Mouse (Mus musculus): Measurements from ENCODE around the gene Lcn12.

Gene Lcn12

DNA sequence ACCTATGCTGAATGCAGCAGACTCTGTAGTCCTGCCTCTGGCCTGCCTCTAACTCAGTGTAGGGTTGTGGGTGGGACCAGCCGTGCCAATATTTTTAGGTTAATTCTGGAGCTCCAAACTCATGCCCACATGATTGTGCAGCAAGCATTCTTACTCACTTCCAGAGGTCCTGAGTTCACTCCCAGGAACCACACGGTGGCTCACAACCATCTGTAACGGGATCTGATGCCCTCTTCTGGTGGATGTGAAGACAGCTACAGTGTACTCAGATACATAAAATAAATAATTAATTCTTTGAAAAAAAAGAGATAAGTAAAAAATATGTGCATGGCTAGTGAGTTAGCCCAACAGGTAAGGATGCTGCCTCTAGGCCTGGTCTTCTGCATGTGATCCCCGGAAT is 2.8 kb upstream of the Lcn12 start:
- DNase-seq (ENCODE audit: low read depth, low spot score): peak; percentile 35

DNA sequence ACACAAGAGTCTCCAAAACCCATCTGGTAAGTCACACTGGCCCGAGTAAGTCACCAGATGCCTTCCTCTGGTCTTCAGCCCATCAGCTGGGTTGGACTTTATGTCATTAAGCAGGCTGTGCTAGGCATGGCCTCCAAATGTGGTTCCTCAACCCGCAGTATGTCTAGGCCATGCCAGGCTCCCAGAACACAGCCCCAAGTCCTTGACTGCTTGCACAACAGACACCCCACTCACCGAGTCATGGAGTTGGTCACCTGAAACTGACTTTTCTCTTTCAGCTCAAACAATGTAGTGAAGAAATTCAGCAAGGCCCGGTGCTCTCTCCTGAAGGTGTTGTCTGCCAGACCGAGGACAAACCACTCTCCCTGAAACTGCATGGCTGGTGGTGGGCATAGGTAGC is 723 bp downstream of the Lcn12 start:
- no peak for DNase-seq (ENCODE audit: low read depth, low spot score)

DNA sequence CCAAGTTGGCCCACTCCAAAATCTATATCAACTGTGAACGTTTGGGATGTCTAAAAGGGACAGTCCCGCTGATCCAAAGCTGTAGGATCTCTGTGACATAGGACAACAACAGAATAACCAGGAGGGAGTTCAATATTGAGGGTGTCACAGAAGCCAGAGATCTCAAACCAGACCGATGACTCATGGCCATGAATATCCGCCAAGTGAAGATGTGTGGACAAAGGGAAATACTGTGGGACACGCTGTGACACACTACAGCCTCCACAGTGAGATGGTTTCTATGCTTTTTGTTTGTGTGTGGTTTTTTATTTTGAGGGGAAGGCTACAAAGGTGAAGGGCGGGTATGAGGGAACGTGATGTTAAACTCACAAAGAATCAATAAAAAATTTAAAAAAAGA is 5.0 kb downstream of the Lcn12 start:
- DNase-seq (ENCODE audit: low read depth, low spot score): no peak

DNA sequence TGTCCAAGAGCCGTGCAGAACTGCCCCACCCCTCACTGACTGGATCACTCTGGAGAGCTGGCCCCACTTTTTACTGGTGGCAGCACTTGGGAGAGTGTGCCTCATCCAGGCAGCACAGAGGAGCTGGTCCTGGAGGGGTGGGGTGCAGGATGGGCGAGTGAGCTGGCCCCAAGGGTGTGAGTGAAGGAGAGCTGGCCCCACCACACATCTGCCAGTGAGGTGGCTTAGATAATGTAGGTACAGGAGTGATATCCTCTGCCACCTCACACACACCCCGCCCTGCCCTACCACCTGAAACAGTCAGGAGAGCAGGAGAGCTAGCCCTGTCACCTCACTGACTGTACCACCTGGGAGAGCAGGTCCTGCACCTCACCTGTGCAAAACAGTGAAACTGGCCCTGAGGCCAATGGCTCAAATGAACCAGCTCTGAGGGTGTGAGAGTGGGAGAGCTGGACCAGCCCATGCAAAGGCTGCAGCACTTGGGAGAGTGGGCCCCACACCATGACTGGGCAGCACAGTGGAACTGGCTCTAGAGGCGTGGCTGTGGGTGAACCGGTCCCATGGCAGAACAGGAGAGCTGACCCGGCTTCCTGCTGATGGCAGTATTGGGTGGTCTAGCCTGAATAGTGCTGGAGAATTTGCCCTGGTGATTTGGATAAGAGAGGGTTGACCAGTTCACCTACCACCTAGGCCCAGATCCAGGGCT is 5.6 kb downstream of the Lcn12 start:
- DNase-seq (ENCODE audit: low read depth, low spot score): no peak

DNA sequence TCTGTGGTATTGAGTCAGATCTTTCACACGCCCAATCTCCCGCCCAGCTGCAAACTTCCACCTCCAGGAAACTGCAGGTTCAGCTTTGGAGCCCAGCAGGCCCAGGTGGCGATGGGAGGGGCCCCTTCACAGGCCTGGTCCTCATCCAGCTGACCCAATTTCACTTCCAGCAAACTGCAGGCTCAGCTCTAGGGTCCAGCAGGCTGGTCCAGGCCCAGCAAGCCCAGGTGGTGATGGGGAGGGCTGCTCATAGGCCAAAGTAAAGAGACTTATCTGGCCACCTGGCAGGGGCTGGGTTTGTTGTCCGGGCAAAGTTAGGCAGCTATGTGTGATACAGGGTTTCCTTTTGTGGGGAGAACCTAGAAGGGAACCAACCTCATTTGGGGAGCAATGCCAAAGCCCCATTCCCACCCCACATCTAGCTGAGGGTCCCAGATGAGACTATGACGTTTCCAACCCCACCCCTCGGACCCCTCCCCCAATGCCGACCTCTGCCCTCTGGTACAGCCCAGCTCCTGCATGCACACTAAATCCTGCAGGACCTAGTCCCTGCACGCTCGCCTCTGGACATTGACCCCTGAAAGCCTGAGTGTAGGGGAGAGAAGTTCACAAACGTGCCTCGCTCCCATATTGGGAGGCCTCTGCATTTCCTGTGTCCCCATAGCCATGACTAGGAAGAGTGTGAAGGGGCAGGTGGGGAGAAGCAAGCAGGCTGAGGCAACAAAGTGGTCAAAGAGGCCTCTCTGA is 8.6 kb downstream of the Lcn12 start:
- DNase-seq (ENCODE audit: low read depth, low spot score): no peak

DNA sequence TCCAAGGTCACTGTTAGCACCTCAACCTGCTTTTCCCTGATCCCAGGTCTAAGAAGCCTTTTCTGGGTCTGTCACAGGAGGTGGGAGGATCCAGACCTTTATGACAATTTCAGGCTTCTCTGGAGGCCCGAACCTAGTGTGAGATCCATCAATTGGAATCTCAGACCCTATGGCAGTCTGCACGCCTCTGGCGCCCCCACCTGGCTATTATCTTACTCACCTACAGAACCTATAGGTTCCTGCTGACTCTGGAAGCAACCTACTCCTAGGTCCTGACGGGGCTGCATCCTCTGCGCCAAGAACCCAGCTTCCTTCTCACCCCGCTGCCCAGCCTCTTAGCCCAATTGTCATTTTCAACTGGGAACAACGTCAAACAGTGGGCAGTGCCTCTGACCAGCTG is 10.7 kb downstream of the Lcn12 start:
- no peak for DNase-seq (ENCODE audit: low read depth, low spot score)

DNA sequence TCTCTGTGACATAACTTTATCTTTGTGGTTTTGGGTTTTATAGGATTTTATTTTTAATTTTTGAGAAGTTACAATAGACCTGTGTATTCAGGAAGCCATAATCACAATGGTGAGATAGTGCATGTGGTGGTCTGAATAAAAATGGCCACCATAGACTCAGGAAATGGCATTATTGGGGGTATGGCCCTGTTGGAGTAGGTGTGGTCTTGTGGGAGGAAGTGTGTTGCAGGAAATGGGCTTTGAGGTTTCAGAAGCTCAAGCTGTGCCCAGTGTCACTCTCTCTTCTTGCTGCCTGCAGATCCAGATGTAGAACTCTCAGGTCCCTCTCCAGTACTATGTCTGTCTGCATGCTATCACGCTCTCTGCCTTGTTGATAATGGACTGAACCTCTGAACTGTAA is 13.2 kb downstream of the Lcn12 start:
- DNase-seq (ENCODE audit: low read depth, low spot score): no peak

DNA sequence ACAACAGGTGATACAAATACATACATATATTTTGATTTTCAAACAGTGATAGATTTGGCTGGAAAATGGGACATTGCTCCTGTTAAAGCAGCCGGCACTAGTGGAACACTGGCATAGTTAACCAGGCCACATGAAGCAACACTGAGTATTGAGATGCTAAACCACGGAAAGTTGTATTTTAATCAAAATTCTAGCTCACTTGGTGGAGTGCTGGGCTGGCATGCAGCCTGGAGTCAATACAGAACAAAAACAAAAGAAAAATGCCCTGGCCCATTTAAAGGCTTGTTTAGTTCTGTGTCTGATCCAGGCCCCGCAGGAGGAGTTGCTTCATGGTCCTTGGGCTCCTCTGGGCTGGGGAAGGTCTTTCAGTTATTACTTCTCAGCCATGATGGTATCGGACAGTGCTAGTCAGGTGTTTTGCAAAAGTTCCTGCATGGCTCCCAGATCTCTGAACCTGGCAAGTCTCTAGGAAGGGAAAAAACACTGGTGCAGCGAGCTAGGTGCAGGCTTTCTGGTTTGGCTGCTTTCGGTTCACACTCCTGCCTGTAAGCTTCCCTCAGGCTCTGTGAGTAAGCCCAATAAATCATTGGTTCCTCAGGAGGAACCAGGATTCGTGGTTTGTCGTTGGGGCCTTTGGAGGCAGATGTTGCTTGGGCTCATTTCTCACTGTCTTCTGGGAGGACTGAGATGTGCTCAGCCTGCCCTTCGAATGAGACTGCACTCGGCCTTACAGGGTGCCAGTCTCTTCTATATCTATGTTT is 14.0 kb downstream of the Lcn12 start:
- DNase-seq (ENCODE audit: low read depth, low spot score): no peak

DNA sequence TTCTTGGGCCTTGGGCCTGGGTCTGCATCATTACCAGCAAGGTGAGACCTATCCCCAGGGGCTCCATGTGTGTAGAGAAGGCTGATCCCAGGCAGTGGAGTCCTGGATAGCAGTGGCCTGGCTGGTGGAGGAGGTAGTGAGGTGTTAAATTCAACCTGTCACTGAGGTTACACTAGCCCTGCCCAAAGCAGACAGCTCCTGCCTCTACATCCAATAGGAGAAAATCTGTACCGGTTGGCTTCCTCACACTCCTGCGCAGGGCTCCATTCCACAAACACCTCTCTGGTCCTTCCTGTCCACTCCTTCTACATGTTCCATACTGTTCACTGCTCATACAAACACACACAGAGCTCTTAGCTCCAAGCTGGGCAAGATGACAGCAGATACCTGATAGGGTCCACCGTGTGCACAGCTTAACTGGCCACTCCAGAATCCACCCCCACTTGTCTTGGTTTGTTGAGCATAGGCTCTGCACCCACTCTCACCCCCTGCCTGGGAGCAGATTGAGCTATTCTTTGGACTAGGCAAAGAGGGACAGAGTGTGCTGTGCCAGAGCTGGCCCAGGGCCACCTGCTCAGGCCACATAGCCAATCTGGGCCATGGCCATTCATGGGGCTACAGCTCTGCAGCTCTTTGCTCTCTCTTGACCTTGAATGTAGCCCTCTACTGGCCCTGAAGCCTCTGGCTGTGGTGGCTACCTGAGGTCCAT is 15.6 kb downstream of the Lcn12 start:
- no peak for DNase-seq (ENCODE audit: low read depth, low spot score)

DNA sequence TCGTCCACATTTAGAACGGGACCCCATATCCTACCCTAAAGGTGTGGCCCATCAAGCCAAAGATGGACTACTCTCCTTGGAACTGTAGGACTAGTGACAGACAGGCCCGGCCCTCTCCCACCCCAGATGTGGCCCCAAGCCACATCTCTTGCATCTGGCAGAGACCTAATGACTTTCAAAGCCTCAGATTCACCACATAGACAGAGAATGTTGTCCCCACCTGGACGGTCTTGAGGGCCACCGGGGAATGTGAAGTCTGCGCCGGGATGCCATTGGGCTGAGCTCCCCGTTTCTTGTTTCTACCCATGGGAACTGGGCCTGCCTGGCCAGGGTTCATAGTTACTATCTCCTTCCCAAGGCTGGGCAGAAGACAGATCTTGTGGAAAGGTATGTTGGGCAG is 16.2 kb downstream of the Lcn12 start:
- DNase-seq (ENCODE audit: low read depth, low spot score): no peak

DNA sequence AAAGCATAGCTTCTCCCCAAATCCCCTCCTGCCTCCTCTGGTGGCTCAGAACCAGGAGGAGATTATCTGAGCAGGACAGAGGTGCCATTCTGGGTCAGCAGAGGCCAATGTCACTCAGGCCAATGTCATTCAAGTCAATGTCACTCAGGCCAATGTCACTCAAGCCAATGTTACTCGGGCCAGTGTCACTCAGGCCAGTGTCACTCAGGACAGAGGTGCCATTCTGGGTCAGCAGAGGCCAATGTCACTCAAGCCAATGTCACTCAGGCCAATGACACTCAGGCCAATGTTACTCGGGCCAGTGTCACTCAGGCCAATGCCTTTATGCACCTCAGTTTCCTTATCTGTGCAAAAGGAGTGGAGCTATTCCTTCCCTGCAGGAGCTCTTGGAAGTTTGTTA is 21.2 kb downstream of the Lcn12 start:
- DNase-seq (ENCODE audit: low read depth, low spot score): no peak

DNA sequence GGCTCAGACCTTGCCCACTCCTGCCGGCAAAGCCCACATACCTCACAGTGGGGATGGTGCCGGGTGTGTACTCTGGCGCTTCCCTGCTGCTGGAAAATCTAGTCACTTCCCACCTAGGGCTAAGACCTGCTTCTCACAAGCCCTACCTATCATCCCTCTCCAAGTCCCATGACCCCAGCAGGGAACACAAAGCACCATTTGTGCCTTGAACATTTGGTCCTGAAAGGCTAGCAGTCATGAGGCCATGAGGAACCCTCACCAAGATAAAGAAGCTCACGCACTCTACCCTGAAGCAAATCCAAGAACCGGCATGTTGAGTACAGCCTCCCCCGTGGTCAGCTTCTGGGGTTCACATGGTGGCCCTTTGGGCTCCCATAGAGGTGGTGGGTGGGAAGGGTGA is 23.7 kb downstream of the Lcn12 start, which contains the start of gene Ptgds:
Gene Ptgds, minus strand, starts transcription at position 78 of the 400 bp plus-strand sequence.
- DNase-seq (ENCODE audit: low read depth, low spot score): no peak

DNA sequence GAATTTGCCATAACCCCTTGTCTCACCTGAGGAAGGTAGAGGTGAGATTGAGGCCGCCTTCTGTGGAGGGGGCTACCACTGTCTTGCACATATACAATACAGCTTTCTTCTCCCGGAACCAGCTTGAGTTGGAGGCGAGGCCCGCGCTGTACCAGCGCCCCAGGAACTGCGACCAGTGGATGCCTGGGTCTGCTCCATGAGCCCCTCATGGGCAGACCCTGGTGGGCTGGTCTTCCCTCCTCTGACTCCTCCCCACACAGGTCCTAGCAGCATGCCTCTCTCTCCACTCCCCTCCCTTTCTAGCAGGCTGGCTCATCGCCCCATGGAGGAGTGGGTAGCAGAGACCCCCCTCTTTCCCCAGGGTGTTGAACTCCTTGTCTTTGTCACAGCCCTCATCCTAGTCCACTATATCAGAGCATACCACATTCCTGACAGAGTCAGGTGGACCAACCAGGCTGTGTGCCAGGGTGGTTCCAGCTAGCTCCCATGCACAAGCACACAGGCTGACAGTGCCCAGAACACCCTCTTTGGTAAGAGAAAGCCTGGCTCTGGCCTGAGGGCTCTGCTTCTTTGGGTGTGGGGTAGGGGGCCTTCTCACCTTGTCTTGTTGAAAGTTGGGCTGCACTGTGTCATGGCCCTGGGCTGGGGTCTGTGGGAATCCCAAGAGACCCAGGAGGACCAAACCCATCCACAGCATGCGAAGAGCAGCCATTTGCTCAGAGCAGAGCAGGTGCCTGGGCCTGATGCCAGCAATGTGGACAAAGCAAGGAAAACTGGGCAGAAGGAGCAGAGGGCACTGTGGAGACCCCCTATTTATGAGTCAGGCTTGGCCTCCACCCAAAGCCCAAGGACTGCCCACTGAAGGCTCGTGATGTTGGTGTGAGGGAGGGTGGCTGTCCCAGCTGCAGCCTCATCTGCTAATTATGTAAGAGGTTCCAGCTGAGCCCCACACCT is 24.5 kb downstream of the Lcn12 start:
- DNase-seq (ENCODE audit: low read depth, low spot score): no peak

DNA sequence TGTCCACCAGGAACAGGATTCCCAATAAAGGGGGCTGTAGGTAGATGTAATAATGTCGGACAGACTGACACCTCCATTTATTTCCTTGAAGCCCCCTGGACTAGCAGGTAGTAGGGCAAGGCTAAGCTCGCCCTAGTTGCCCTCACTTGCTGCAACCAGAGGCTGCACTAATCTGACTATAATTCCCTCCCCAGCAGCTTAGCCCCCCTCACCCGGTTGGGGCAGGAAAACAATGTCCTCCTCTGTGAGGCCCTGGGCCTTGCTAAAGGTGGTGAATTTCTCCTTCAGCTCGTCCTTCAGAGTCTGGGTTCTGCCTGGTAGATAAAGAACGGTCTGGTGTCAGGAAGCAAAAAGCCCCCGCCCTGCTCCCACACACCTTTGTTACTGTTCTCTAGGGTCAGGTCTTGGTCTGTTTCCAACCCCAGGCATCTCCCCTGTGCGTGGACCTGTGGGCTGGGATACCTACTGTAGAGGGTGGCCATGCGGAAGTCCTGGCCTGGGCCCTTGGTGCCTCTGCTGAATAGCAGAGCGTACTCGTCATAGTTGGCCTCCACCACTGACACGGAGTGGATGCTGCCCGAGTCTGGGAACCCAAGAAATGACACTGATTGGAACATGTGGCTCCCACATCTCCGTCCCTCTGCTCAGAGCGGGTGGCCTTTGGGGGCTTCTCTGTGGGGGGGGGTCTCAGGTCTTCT is 26.0 kb downstream of the Lcn12 start:
- no peak for DNase-seq (ENCODE audit: low read depth, low spot score)

DNA sequence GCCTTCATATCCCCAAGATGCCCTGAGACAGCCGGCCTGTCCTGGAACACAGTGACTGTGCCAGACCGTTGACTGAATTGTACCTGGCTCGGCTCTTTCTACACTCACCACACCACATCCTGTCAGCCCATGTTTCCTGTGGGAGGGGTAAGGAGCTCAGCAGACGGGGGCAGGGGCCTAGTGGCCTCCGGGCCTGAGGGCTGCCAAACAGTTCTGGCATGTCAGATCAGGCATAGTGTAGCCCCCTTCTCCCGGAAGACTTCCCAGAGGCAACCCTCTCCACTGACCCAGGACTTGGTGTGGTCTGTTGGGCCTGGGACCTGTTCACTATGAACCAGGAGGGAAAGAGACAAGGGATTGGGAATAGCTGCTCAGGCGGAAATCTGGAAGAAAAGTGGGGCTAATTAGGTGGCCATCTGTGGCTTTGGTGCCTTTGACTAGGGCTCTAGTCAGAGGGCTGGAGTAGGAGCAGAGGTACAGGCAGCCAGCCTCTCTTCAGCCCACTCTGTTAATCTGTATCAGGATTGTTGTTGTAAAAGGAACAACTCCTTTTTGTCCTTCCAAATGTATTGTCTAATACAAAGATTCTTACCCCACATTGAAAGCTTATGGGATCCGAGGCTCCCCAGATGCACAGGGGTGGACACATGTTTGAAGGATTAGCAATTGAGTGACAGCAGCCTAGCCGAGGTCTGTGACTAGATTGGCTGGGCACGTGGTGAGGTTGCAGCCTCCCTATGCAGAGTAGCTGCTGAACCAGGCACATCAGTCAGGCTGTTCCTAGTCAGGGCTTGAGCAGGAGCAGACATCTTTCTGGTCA is 27.7 kb downstream of the Lcn12 start:
- peak; percentile 4 for DNase-seq (ENCODE audit: low read depth, low spot score)

DNA sequence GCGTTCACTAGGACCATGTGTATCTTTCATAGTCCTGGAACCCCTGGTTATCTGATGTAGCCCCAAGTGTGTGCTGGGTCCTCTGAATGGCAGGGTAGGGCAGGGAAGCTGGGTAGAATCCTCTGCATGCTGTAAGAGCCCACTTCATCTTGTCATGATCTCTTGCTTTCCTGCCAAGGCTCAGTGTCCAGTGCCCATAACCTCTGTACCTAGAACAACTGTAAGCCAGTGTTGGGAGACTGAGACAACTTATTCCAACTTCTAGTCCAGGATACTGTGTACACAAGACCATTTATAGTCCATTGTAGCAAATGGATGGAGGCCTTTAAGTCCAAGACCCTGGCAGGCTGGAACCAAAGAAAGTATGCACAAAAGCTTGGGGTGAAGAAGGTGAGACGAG is 28.5 kb downstream of the Lcn12 start:
- no peak for DNase-seq (ENCODE audit: low read depth, low spot score)

DNA sequence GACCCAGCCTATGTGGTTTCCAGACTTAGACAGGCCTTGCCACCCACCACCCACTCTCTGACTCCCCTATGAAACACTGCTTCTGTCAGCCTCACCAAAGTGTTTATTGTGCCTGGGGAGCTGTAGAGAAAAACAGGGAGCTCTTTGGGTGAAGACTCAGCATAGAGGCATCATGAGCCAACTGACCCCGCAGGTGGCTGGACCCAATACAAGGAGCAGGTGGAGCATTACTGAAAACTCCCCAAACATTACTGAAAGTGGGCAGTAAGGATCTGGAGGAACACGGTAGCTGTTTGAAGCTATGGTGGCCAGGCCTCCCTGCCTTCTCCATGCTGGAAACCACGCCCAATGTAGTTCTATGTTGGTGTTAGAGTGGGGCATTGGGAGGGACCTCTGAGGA is 30.1 kb downstream of the Lcn12 start:
- DNase-seq (ENCODE audit: low read depth, low spot score): no peak

DNA sequence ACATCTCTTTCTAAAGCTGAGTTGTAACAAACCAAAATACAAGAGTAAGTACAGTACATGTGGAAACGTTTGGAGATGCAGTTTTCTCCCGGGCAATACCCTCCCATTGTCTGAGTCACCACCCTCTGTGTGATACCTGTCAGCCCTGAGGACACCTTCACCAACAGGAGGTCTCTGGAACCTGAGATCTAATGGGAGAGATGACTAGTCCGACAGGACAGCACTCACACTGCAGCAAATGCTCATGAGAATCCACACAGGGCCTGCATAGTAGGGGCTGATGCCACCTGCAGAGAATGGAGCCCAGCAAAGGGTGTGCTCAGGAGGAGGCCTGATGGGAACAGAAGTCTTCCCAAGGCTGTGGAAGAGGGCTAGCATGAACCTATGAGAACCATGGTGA is 32.3 kb downstream of the Lcn12 start:
- no peak for DNase-seq (ENCODE audit: low read depth, low spot score)

DNA sequence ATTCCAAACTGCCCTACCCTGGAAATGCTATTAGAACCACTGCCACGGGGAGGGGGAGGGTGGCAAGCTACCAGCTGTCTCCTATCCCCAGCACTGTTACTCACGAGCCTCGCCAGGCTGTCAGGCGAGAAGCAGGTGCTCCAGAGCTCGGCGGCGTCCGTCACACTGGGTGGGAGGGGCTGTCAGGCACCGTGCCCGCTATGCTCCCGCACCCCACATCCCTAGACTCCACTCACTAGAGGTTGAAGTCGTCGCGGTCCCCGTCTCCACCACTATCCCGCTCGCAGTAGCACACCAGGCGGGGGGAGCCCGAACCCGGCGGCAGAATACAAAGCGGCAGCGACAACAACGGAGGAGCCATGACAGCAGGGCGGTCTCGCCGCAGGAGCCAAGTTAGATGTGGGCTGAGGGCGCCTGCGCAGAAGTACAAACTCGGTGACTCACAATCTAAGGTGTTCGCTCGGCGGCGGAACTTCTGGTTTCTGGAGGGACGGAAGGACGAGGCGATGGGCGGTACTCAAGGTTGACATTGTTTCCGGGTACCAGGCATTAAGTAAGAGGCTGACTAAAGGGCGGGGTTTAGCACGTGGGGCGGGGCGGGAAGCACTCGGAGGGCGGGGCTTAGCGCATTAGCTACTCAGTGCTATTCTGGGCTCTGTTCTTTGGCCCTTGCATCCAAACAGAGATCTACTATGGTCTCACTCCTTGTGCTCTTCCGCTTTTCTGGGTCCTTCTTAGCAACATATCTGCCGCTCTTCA is 33.0 kb downstream of the Lcn12 start, which contains the start of gene Paxx:
Gene Paxx, minus strand, starts transcription at position 544 of the 759 bp plus-strand sequence.
- DNase-seq (ENCODE audit: low read depth, low spot score): peak; percentile 93
